Mouse (Mus musculus) heart, adult 18-20 months (tissue): Measurements from ENCODE around the gene Zfp541. TPM values are rescaled to one million over a fixed set of nuclear protein-coding genes. Genes with fewer than 3 reads are reported as not detected.

Experiments
- DNase-seq, 2 experiments: peaks; one replicate each; pipeline ENCODE4 v3.0.0; 2021 to 2022; ENCODE audit warnings: mixed read lengths in 1 of 2
- long read RNA-seq, 2 experiments: library from polyadenylated mRNA; stranded (forward); transcript quantifications; one replicate each; pipeline ENCODE4 v2.0.0; 2021
- total RNA-seq, 2 experiments: library from RNA; stranded (reverse); gene quantifications; 2 replicates each; pipeline ENCODE4 v1.2.3; 2021

Zfp541 gene
- not detected for total RNA-seq
- long read RNA-seq, experiment 1, result 0 reads
- long read RNA-seq, experiment 2, result 0 reads

DNA sequence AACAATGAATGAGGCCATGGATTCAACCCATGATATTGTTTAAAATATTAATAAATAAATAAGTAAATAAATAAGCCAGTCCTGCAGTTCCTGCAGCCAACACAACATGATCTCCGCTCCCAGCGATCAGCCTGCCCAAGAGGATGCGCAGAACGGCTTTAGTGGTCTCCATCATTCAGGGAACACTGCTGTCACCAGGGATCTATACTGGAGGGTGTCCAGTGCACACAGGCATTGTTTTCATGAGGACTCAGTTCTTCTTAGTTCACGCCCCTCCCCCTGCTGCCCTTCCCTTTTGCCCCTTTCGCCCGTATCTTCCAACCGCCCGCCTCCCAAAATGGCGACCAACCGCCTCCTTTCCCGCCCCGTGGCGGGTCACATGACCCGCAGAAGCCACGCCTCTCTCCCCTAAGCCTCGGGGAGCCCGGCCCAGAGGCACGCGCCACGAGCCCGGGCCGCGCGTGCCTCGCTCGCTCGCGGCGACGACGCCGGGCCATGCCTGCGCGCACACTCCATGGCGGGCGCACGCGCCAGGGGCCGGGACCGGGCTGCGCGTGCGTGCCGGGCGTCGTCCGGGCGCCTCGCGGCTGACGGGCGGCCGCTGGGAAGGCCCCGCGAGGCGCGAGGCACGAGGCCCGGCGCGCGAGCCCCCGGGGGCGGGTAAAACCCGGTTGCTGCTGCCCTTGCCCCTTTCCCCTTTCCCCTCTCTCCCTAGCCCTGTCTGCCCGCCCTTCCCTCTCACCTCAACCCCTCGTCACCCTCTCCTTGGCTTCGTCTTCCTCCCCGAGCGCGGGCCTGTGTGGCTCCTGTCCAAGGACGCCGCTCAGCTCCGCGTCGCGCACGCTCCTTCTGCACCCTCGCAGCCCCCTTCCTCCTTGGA lies at the start of gene Zfp541:
Gene Zfp541, plus strand, starts transcription at position 596 of the 880 bp plus-strand sequence.
- DNase-seq, result no peak

DNA sequence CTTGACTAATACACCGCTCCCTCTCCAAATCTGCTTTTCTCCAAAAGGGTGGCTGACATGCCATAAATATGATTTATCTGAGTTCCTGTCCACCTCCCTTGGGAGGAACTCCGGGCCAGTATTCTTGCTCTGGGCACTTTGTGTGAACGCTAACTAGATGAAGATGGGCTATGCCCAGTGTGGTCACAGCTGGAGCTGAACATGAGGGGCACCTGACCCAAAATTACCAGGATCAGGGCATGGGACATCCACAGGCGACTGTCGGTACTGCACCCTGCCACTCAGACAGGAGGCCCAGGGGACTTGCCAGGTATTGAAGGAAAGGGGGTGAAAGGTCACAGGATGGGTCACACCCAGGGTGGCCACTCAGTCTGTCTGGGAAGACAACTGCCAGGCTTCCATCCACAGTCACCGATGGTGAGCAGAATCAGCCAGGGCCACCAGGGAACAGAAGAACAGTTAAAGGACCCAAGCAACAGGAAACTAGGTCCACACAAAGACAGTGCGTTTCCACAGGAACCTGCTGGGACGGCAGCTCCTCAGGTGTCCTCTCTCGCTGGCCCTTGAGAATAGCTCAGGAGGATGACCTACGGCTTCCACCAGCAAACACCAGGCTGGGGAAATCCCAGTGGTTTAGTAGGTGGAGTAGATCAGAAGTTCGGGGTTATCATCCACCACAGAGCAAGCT lies 48.9 kb upstream of the Zfp541 start:
- peak; percentile 47 to 60 for DNase-seq

DNA sequence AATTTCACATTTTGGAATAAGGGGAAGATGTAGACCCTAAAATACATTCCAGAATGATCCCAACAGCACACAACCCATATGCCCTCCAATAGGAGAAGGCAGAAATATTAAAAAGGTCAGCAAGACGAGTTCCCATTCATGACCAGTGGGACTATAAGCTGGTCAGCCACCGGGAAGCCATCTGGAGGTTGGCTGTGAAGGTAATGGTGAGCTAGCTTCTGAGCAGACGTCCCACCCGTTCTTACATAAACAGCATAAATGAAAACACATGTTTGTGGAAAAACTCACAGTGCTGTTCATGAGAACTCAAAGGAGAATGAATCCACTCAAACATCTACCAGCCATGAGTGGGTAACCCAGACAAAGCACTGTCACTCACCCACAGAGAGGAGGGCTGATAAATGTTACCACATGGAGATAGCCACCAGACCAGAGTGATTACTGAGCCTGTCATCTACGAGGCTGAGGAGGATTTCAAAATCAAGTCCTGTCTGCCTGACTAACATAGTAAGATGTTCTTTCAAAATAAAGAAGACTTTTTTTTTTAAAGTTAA lies 47.8 kb upstream of the Zfp541 start:
- DNase-seq, result no peak

DNA sequence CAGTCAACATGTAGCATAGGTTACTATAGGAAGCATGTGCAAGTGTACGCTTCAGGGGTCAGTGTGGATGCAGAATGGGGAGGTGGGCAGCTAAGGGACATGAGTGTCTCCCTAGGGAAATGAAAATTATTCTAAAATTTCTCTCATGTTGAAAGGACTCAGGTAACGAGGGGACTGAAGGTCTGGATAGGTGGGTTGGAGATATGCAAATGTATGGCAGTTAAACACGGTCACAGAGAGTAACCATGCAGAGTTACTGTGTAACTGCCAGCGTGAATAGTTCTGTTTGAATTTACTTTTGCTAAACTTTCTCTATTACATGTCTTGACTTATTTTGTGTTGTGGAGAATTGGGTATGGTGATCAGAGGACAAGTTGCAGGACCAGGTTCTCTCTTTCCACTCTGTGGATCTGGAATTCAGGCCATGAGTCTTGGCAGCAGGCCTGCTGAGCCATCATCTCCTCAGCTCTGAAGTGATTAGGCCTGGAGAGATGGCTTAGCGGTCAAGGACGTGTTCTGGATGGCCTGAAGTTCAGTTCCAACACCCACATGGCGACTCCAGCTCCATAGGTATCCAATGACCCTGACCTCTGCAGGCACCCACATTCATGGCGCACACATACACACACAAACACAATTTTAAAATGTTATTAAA lies 47.0 kb upstream of the Zfp541 start:
- DNase-seq, result peak; percentile 74 to 76

DNA sequence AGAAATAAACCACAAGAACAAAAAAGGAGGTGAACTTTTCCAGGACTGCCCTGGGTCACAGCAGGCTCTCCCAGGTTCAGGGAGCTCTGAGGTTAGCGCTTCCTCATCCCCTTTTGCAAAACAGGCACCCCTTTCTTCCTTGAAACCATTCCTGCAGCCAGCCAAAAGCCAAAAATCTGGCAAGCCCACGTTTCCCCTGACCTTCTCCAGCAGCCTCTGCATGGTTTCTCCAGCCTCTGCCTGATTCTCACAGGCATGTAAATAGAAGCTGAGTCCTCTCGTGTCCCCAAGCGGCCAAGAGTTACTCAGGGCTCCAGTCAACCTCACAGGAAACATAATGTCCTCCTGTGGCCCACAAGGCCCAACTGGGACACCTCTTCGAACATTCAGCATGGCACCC lies 46.2 kb upstream of the Zfp541 start:
- DNase-seq, result no peak

DNA sequence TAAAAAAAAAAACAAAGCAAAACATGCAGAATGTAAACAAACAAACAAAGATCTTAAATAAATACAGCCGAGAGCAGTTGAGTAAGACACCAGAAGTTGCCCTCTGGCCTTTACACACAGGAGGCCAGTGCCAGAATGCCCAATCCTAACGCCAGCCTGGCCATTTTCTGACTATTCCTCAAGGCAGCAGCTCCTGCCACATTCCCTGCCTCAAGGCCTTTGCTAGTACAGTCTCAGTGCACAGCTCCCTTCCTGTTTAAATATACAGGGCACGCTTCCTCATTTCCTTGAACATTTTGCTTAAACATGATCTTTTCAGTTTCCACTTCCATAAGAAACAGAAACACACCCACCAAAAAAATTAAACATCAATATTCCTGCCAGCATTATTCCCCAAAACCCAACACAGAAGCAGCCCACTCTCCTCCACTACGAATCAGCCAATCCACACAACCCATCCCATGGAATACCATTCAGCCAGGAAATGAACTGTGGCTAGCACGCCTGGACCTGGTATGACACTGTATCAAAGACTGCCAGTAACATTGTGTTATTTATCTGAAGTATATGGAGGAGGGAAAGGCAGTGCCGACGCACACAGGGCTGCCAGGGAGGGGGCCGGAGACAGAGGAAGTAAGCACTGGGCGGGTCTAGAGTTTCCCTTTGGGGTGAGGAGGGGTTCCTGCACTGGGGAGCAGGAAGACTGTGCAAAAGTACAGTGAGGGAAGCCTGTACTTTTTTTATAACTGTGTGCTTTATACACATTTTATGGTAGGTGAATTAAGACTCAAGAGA lies 43.4 kb upstream of the Zfp541 start:
- DNase-seq, result peak; percentile 59 to 83

DNA sequence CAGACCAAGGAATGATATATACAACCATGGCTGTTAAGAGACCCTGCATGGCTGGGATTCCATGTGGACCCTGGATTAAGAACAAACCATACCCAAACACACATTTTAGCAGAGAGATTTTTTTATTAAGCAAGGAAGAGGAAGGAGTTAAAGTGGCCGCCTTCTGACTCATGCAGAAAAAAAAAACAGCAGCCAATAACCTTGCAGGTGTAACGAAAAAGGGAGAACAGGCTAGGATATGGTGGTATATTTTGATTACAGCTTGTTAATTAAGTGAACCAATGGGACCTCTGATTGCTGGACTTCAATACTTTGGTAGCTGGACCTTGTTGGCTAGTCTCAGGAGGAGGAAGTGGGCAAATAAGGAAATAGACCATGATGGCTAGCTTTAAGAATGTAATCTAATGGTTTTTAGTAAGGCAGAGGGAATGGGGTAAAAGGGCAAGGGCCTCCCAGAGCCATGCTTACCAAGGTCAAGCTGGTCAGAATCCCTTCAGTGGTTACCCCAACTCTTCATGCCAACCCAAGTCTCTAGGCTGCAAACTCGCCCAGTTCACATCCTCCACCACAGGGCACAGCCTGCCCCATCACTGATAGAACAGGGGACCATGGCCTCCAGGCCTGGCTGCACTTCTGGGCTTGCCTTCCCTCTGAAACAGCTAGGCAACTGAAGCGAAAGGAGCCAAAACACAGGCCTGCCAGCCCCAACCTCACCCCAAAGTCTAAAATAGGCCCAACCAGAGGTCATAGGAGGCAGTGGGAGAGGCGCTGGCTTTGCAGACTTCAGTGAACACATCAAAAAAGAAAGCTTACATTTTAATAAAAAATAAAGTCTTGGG lies 42.1 kb upstream of the Zfp541 start:
- DNase-seq, result peak; percentile 46 to 50

DNA sequence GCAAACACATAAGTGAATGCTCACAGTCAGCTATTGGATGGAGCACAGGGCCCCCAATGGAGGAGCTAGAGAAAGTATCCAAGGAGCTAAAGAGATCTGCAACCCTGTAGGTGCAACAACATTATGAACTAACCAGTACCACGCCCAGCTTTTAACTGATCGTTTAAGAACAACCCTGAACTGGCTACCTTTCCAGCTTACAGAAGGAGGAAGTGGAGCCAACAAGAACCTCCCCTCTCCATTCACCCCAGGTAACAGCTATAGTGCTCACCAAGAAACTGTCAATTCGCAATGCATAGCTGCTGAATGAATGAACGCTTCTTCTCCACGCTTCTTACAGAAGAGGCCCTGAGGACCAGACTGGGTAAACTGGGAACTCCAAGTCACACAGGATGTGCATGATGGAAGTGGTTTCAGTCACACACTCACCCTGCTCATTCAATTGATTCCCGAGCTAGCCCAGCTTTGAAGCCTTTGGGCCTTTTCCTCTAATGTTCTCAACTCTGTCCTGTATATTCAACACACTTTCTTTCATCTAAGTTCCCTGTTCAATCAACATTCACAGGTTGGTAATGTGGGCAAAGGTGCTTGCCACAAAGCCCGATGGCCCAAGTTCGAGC lies 36.9 kb upstream of the Zfp541 start:
- DNase-seq, result no peak

DNA sequence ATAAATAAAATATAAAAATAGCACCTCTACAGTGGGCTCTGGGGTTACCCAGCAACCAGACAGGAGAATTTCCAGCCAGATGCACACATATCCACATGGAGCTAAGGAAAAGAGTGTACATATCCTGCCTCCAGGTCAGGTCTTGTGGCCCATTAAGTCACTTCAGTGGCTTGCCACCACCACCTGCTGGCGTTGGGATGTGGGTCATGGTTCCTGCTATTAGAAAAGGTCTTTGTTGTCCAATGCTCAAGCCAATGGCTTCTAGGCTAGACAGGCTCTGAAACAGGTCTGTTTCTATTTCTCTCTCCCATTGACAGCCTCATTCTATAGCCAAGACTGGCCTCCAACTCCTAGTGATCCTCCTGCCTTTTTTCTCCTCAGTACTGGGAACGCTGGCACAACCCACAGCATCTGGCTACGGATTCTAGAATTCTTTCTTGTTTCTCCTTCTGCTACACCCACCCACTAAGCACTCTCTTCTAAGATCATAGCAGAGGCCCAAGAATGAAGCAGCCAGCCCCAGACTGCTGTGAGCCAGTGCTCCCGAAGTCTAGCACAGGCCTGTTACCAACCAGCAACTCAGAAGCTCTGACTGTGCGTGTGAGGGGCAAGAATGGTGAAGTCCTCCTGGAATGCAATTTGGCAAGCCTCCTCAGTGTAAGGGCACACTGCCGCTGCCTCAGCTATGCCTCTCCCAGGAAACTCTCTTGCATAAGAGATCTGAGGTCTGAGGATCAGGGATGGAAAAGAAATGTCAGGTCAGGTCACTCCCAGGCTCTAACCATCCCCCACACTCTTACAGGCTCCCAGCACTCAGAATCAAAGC lies 33.3 kb upstream of the Zfp541 start:
- peak; percentile 61 to 64 for DNase-seq

DNA sequence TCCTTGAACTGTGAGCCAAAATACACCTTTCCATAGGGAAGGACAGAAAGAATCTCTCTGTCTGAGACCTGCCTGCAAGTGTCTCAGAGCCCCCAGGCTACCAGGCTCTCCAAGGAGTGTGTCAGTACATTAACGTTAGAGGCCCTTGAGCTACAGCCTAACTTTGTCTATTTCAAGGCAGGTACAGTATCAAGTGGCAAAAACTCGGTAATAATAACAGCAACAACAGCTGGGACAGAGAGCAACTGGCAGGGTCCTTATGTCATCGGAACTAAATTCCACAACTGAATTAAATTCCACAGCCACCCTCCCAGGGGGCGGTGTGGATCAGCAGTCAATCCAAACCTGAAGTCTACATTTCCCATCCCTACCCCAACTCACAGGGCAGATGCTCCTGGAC lies 30.5 kb upstream of the Zfp541 start:
- DNase-seq, result no peak

DNA sequence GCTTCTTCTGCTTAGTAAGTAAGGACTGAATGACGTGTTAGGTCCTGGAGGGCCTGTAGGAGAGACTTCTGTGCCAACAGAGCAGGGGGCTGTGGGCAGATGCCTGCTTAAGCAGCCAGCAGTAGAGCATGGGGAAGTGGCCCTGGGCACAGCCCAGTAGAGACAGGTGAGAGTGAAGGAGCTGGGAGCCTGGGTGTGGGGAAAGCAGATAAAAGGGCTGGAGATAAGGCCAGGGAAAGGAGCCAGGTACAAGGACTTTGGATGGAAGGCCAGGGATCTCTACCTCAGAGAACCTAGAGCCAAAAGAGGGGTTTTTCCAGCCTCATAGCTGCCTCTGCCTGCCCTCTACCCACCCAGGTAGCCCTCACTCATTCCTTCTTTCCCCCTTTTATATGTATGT lies 28.6 kb upstream of the Zfp541 start:
- no peak for DNase-seq

DNA sequence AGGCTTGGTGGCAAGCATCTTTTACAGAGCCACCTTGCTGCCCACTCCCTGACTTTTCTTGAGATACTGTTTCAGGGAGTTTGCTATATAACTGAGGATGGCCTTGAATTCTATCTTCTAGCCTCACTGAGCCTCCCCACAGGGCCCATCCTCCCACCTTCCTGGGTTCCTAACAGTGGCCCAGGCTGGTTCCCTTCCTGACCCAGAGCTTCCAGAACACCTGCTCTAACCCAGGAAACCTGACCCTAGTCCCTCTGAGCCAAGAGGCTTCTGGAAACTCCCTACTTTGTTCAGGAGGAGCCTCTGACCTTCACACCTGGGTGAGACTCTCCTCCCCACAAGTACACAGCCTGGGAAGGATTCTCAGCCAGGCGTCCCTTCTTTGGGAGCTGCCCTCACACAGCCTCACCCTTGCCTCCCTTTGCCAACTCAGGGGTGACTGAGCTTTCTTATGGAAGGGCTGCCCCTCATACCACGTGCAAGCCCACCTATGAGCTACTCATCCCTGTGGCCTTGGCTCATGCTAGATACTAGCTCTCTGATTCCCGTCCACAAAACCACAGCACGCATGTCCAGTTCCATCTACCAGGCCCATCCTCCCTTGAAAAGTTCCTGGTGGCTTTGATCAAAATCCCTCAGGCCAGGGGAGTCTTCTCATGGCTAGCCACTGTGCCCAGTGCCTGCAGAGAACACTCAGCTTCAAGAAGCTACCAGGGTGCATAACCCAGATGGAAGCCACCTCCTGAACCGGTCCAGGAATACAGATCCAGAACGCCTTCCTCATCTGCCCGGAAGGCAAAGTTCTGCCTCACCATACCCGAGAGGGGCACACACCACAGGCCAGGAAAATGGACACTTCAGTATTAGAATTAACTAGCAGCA lies 27.8 kb upstream of the Zfp541 start:
- DNase-seq, result no peak

DNA sequence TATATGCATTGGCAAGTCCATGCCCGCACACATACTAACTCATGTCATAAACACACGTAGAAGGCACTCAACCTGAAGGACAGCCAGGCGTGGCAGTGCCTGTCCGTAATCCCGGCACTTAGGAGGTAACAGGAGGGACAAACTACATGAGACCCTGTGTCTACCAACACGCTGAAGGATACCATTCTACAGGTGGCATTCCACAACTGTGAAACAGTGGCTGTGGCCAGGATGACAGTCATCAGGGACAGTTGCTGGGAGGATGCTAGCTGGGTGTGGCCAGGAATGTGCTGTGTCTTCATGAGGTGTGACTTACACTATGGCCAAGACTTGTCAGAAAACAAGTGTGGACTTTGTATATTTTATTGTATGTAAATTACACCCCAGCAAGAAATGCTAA lies 24.6 kb upstream of the Zfp541 start:
- no peak for DNase-seq

DNA sequence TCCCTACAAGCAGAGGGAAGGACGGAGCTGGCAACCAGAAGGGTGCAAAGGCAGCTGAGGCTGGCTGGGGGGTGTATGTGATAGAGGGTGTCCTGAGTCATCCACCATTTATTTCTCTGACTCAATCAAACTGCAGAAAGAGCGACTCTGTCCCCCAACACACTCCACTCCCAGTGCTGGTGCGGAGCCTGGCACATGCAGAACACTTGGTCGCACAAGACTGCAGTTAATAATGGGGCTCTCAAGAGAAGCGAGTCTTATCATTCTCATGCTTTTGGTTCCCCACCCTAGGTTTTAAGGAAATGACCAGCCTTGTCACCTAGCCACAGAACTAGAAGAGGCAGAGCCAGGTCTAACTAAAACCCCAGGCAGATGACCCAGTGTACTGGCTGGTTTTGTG lies 22.3 kb upstream of the Zfp541 start:
- DNase-seq, result no peak

DNA sequence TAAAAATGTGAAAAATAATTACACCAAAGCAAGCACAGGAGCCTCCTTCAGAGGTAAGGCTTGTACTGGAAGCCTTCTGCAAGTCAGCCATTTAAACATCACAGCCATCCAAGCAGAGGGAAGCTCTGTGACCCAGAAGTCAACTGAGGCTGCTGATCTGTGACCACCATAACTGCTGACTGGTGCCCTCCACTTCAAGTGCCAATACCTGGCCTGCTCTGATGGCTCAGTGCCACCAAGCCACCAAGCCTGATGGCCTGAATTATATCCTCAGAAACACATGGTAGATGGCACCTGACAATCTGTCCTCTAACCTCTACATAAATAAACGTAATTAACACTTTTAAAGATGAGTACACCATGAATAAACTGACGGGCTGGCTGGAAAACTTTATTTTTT lies 20.4 kb upstream of the Zfp541 start:
- peak in 1 of 2 experiments; percentile 6 for DNase-seq

DNA sequence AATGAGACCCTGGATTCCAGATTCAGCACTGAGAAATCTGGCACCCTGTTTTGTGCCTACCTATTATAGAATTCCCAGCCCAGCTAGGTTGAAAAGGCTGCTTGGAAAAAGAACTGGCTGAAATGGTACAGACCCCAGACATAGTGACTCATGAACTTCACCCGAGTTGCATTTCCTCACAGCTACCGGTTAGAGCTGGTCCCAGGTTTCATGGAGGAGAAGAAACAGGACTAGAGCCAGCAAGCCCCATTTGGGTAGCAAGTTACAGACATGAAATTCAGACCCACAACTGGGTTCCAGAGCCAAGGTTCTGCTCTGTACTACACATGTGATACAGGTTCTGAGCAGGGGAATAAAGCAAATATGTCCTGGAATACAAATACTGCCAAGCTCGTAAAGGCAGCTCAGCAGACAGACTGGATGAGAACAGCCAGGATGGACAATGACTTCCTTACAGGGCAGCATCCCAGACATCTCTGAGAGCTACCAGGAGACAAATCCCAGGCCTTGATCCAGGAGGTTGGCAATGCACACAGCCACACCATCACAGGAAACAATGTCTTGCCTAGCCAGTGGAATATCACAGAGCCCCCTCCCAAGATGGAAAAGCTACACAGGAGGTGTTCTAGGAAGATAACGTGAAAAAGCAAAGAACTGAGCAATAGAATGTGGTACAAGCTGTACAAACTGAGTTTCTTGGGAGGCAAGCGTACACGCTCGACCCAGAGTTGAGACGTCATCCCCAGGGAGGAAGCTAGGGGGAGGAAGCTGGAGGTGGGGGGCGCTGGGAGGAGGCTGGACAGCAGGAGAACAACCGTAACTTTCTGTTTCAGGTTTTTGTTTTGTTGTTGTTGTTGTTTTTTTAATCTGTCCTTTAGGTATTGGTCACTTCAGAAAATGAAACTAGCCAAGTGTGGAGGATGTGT lies 18.5 kb upstream of the Zfp541 start:
- peak in 1 of 2 experiments; percentile 52 for DNase-seq

DNA sequence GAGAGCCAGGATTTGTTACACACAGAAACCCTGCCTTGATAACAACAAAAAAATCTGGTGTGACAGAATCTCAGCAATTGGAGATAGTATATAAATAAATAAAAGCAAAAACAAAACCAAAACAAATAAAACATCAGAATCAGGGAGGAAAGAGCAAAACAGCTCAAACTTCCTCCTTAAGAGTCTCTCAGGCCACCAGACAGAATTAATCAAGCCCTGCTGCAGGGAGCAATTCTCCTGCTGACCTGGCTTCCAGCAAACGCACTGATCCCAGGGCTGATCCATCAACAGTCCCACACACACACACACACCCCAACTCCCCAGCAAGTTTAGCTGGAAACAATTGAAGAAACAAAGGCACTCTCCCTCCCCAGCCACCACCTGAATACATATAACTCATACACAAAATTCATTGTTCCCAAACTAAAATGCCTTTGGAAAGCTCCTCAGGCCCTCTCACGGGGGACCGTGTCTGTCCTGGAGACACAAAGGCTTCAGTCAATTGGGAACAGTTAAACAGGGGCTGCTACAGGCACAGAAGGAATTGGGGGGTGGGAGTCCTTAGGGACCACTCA lies 17.7 kb upstream of the Zfp541 start:
- no peak for DNase-seq
